Mouse (Mus musculus) hindbrain, postnatal 0 days (tissue): ENCODE results near the gene Exoc2. TPM values are rescaled to one million over a fixed set of nuclear protein-coding genes. Genes with fewer than 3 reads are reported as not detected.
A peak's percentile ranks its signal among the peaks of the same experiment; 100 is the strongest.

Experiments used
- ATAC-seq: fragments of 200-750 bp; cut with Nextera tagmentation; 2 replicates; pipeline ENCODE4 v1.8.0; 2017; ENCODE audit warnings: mild to moderate bottlenecking, moderate TSS enrichment, moderate library complexity
- DNase-seq: peaks from one replicate; pipeline ENCODE4 v3.0.0-alpha.2; 2015; ENCODE audit warnings: low spot score
- H3K27ac ChIP-seq: fragments of 300-500 bp; sonication (generic); 2 replicates; pipeline ENCODE4 v1.5.1; 2014; ENCODE audit warnings: mild to moderate bottlenecking
- H3K27me3 ChIP-seq: fragments of 300-500 bp; sonication (generic); 2 replicates; pipeline ENCODE4 v1.6.1; 2014; ENCODE audit warnings: low read length, mixed read lengths; ENCODE audit not compliant: insufficient read depth
- H3K36me3 ChIP-seq: fragments of 300-500 bp; sonication (generic); 2 replicates; pipeline ENCODE4 v1.6.1; 2014; ENCODE audit warnings: low read length, mixed read lengths; ENCODE audit not compliant: insufficient read depth
- H3K4me1 ChIP-seq: fragments of 300-500 bp; sonication (generic); 2 replicates; pipeline ENCODE4 v1.6.1; 2014; ENCODE audit warnings: antibody characterized with exemption, low read length, mixed read lengths; ENCODE audit not compliant: insufficient read depth
- H3K4me2 ChIP-seq: fragments of 300-500 bp; sonication (generic); 2 replicates; pipeline ENCODE4 v1.6.1; 2014; ENCODE audit warnings: low read depth, mild to moderate bottlenecking, low read length, moderate library complexity, mixed read lengths
- H3K4me3 ChIP-seq: fragments of 300-500 bp; sonication (generic); 2 replicates; pipeline ENCODE4 v1.5.1; 2014; ENCODE audit warnings: low read length
- H3K9ac ChIP-seq: fragments of 300-500 bp; sonication (generic); replicated peaks from 2 replicates; pipeline ENCODE4 v1.6.1; 2014; ENCODE audit warnings: mild to moderate bottlenecking, low read length, moderate library complexity, mixed read lengths
- H3K9me3 ChIP-seq: fragments of 300-500 bp; sonication (generic); 2 replicates; pipeline ENCODE4 v1.6.1; 2016; ENCODE audit warnings: low read length, mixed read lengths
- CTCF ChIP-seq: IDR thresholded peaks from 2 replicates; pipeline ENCODE4 v1.5.1; 2016; ENCODE audit warnings: antibody characterized with exemption, control low read depth, low read depth
- WGBS: fragments of 180-500 bp; shearing (Covaris S2); extraction: QIAGEN DNeasy Blood & Tissue Kit; methylation state at CpG from one replicate; pipeline ENCODE4 v1.1.7; 2014; 5-methylcytosine and 5-hydroxymethylcytosine counted together
- polyA plus RNA-seq: library from polyadenylated mRNA; unstranded; fragments of >200 nt; fragmentation: Nextera tagmentation; extraction: Ambion mirVana; gene quantifications from 2 replicates; pipeline ENCODE4 v1.2.1, GENCODE M21; 2015
- total RNA-seq: library from RNA; depleted of rRNA; stranded (reverse); fragments of >200 nt; gene quantifications from 2 replicates; pipeline ENCODE4 v1.2.3, GENCODE M21; 2014

The Exoc2 gene
- total and polyA plus RNA-seq, 2 experiments from 2014 or later, result 36.5 to 41.7 TPM

- H3K27me3 ChIP-seq, result no peaks in the 10 kb centered on the region
- ATAC-seq, result no peak
- no peak overlapping the region for H3K27ac ChIP-seq
- no peak for TF ChIP-seq CTCF
- no peak overlapping the region for H3K9ac ChIP-seq
- no peak overlapping the region for H3K4me3 ChIP-seq
- H3K9me3 ChIP-seq, result no peaks in the 10 kb centered on the region
- DNase-seq, result no peak
- no peaks in the 10 kb centered on the region for H3K36me3 ChIP-seq
- no peak overlapping the region for H3K4me2 ChIP-seq
- WGBS, result 86% methylated on average over 6 of the region's 6 CpGs
- H3K4me1 ChIP-seq, result no peaks in the 10 kb centered on the region
Measured at GRCm38 (mm10) chr13:30999799-31000198, 25.9 kb upstream of the Exoc2 start.

DNA sequence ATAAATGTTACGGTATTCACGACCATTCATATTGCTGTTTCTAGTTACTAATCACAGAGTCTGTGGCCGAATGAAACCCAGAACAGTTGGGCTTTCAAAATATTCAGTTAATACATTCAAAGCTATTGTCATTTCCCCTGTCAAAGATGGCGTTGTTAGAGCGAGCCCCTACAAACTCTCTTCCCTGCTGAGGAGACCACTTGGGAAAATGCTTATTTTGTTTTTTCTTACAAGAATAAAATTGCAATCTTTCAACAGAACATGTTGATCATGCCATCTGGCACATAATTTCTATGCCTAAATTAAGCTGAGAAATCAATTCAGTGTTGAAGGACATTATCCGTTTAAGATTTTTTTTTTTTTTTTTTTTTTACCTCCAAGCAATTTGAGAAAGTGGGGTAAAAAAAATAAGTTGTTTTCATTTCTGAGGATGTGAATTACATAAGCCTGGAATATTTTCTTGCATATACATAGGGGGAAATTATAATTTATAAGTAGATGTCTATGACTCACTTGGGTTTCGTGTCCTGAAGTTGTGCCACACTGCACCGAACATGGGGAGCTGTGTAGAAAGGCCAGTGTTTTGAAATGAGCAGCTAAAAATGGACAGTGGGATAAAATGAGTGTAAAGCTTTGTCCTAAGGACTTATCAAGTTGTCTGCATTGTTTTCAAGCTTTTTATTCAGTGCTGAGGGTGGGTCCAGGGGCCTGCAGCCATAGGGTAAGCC is 23.8 kb upstream of the Exoc2 start:
- Histone ChIP-seq H3K9me3 (no peaks in the 10 kb centered on the region), H3K36me3 (no peaks in the 10 kb centered on the region), H3K27ac (no peak overlapping the region), H3K4me2 (no peak overlapping the region), H3K4me3 (no peak overlapping the region), H3K4me1 (no peaks in the 10 kb centered on the region), H3K9ac (no peak overlapping the region), H3K27me3 (no peaks in the 10 kb centered on the region)
- 70% methylated on average over 8 of the region's 8 CpGs for WGBS
- ATAC-seq (no peak), DNase-seq (no peak)
- no peak for TF ChIP-seq CTCF

DNA sequence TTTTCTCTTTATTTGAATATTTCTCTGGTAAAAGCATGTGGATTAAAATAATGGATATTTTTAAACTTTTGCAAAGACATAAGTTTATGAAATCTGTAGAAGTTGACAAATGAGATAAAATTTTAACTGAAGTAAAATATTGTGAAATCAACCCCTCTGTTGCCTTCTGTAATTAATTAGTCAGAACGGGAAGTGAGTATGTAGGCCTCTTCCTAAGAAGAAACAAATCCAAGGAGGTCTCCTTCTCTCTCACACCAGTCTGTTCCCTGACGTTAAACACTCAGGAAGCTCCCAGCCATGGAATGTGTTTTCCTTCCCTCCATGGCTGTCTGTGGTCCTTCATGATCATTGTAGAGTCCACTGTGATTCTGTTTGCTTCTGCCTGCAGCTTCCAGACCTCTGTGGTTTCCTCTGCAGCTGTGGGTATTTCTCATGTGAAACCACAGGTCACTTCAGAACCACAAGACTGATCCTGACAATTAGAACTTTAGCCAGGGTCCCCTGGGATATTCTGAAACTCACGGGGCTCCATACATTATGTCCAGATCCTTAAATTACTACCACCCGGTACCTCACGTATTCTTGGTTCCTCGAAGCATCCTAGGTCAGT is 20.5 kb upstream of the Exoc2 start:
- no peaks in the 10 kb centered on the region for H3K4me1 ChIP-seq
- H3K9me3 ChIP-seq, result no peaks in the 10 kb centered on the region
- no peak overlapping the region for H3K9ac ChIP-seq
- DNase-seq (no peak), ATAC-seq (no peak)
- H3K4me3 ChIP-seq, result no peak overlapping the region
- no peak overlapping the region for H3K4me2 ChIP-seq
- H3K36me3 ChIP-seq, result no peaks in the 10 kb centered on the region
- TF ChIP-seq CTCF, result no peak
- H3K27ac ChIP-seq, result no peak overlapping the region
- WGBS, result 84% methylated on average over 6 of the region's 6 CpGs
- H3K27me3 ChIP-seq, result no peaks in the 10 kb centered on the region

DNA sequence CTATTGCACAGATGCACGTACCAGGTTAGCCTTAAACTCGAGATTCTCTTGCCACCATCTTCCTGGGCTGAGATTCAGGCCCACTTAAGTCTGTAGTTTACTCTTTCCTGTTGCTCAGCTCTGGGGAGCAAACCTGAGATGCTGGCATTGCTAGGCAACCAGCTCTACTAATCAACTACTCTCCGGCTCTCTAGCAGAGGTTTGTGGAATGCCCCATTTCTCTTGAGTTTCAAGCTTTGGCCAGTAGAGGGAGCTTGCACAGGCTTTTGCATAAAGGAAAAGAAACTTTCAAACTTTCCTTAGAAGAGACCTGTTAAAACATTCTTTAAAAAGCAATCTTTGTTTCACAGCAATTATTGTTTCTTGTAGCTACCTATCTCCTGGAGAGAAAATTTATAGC is 19.9 kb upstream of the Exoc2 start:
- peak; percentile 81 for ATAC-seq
- Histone ChIP-seq H3K9me3 (no peaks in the 10 kb centered on the region), H3K4me1 (no peaks in the 10 kb centered on the region), H3K4me2 (no peak overlapping the region), H3K9ac (no peak overlapping the region), H3K4me3 (no peak overlapping the region), H3K27me3 (no peaks in the 10 kb centered on the region), H3K36me3 (no peaks in the 10 kb centered on the region), H3K27ac (no peak overlapping the region)
- 34% methylated on average over 3 of the region's 3 CpGs for WGBS
- DNase-seq, result peak; percentile 86
- peak; percentile 80 for TF ChIP-seq CTCF

GRCm38 (mm10) chr13:30990233-30990632 is 16.3 kb upstream of the Exoc2 start:
- peaks cover 6% of the 10 kb centered on the region; the same call in 1 of the 2 replicates for H3K4me1 ChIP-seq
- H3K4me2 ChIP-seq, result no peak overlapping the region
- H3K9ac ChIP-seq, result no peak overlapping the region
- DNase-seq (no peak), ATAC-seq (no peak)
- no peak overlapping the region for H3K27ac ChIP-seq
- H3K36me3 ChIP-seq, result no peaks in the 10 kb centered on the region
- no peak overlapping the region for H3K4me3 ChIP-seq
- H3K27me3 ChIP-seq, result no peaks in the 10 kb centered on the region
- WGBS, result 80% methylated on average over 9 of the region's 9 CpGs
- H3K9me3 ChIP-seq, result no peaks in the 10 kb centered on the region
- TF ChIP-seq CTCF, result no peak

DNA sequence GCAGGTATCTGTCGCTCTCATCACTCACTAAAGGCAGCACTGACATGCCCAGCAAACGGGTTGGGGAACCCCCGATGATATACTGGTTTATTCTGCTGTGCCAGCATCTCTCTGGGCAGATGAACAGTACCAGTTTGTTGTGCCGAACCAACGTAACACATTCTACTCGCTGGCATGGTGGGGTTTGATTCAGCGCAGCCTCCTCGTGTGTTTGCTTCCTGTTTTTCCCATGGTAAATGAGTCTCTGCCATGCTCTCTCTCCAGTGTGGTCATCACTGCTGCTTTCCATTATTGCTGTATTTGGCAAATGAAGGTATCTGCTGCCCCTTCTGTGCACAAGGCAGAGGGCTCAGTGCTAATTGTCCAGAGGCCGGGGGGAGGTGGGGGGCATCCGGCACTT is 15.8 kb upstream of the Exoc2 start:
- Histone ChIP-seq H3K36me3 (no peaks in the 10 kb centered on the region), H3K27me3 (no peaks in the 10 kb centered on the region), H3K27ac (no peak overlapping the region), H3K4me2 (no peak overlapping the region), H3K4me1 (peaks cover 6% of the 10 kb centered on the region; the same call in 1 of the 2 replicates), H3K9ac (no peak overlapping the region), H3K4me3 (no peak overlapping the region), H3K9me3 (no peaks in the 10 kb centered on the region)
- no peak for ATAC-seq
- 92% methylated on average over 10 of the region's 10 CpGs for WGBS
- DNase-seq, result no peak
- no peak for TF ChIP-seq CTCF

GRCm38 (mm10) chr13:30987686-30988085 is 13.8 kb upstream of the Exoc2 start:
- DNase-seq, result no peak
- no peaks in the 10 kb centered on the region for H3K27me3 ChIP-seq
- H3K36me3 ChIP-seq, result no peaks in the 10 kb centered on the region
- no peak overlapping the region for H3K9ac ChIP-seq
- no peak for ATAC-seq
- no peak overlapping the region for H3K4me3 ChIP-seq
- H3K27ac ChIP-seq, result no peak overlapping the region
- WGBS, result 80% methylated on average over 2 of the region's 2 CpGs
- TF ChIP-seq CTCF, result no peak
- no peaks in the 10 kb centered on the region for H3K9me3 ChIP-seq
- H3K4me2 ChIP-seq, result no peak overlapping the region
- peaks cover 6% of the 10 kb centered on the region; the same call in 1 of the 2 replicates for H3K4me1 ChIP-seq
